Mouse (Mus musculus): Measurements from ENCODE around the gene Cma1. TPM values are rescaled to one million over a fixed set of nuclear protein-coding genes. Genes with fewer than 3 reads are reported as not detected.

Cma1 gene
- polyA plus RNA-seq, 1 experiment: not detected

DNA sequence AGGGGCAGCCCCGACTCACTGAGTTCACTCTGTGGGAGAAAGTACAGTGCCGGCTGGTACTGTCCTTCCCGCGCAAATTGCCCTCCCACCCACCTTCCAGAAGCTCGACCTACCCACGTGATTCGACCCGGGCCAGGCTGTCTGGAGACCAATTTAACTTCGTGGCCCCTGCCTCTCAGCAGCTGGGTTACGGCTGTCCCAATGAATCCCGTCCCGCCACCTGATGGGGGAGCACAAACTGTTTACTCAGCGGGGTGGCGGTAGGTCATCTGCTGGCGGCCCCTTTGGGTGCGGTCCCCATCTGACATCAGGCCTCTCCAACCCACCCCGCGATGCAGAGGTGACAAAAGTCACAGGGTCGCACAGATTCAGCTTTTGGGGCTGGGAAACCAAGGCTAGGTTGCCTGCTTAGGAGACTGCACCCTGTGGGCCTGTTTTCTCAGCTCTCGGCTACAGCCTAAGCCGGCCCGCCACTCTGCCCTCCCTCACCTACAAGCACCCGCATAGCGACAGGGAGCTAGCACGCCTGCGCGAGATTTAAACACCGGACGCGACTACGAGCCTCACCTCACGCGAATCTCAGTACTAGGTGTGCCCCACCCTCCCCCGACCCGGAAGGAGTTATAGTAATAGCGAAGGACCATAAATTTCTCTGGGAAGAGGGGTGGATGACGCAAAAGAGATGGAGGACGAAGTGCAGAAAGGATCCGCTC, 44.6 kb downstream of the Cma1 start, which contains the start of gene Sdr39u1:
Gene Sdr39u1, minus strand, starts transcription at position 593 of the 713 bp plus-strand sequence.
- 0 out of 2 replicates have a peak within 1 kb of the TSS, but pooled peaks have one; percentile 3 for H3K27ac ChIP-seq (ENCODE audit: control insufficient read depth, insufficient read depth, low read depth, low read length, poor library complexity)
- WGBS: under 1% methylated on average over 39 of the region's 39 CpGs
- H3K4me3 ChIP-seq (replicated peaks; ENCODE audit: control insufficient read depth, low read depth, low read length): peak within 1 kb of the TSS; percentile 68
- peak; percentile 71; the same call in 1 of the 2 replicates for TF ChIP-seq POLR2A (IDR thresholded peaks at IDR 0.05; ENCODE audit: borderline replicate concordance, control insufficient read depth, low read depth, low read length)
- no peak for TF ChIP-seq CTCF (IDR thresholded peaks at IDR 0.05; ENCODE audit: control insufficient read depth, insufficient read depth, low read length)
- no peaks in the 10 kb centered on the region; the same call in 1 of the 2 replicates for H3K4me1 ChIP-seq (ENCODE audit: control insufficient read depth, insufficient read depth, low read length)

DNA sequence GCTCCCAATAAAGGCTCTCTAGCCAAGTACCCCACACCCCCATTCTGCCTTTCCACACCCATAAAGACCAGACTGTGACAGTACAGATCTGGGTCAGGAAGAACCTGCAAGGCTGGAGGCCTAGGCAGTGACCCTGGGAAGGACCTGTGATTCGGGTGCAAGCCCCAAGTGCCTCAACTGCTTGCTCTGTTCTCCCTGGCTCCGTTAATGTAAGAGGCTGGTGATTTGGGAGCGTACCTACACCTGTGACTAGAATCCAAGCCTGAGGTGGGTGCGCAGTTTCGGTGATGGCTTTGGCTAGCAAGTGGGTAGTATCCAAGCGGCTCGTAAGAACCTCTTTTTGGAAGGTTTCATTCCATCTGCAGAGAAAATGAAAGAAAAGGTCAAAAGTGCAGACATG, 45.5 kb downstream of the Cma1 start:
- H3K4me1 ChIP-seq (ENCODE audit: control insufficient read depth, insufficient read depth, low read length): no peaks in the 10 kb centered on the region; the same call in 1 of the 2 replicates
- H3K4me3 ChIP-seq (replicated peaks; ENCODE audit: control insufficient read depth, low read depth, low read length): no peak overlapping the region
- no peak for TF ChIP-seq CTCF (IDR thresholded peaks at IDR 0.05; ENCODE audit: control insufficient read depth, insufficient read depth, low read length)
- no peak for TF ChIP-seq POLR2A (IDR thresholded peaks at IDR 0.05; ENCODE audit: borderline replicate concordance, control insufficient read depth, low read depth, low read length)
- WGBS: 91% methylated on average over 7 of the region's 7 CpGs
- no peak overlapping the region for H3K27ac ChIP-seq (ENCODE audit: control insufficient read depth, insufficient read depth, low read depth, low read length, poor library complexity)

DNA sequence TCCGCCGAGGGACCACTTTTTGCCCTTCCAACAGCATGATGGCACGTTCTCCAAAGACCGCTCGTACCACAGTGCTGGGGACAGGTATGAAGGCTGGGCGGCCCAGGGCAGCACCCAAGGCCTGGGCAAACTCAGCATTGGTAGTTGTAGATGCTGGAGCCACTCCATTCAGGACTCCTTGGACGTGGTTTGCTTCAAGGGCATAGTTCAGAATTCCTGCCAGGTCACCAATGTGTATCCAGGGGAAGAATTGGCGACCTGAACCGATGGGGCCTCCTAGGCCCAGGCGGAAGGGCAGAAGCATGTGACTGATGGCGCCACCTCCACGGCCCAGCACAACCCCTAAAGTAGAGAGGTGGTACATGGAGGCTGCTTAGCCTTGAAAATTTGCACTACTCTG, 46.8 kb downstream of the Cma1 start:
- Histone ChIP-seq H3K4me3 (replicated peaks; ENCODE audit: control insufficient read depth, low read depth, low read length) (no peak overlapping the region), H3K4me1 (ENCODE audit: control insufficient read depth, insufficient read depth, low read length) (no peaks in the 10 kb centered on the region; the same call in 1 of the 2 replicates), H3K27ac (ENCODE audit: control insufficient read depth, insufficient read depth, low read depth, low read length, poor library complexity) (no peak overlapping the region)
- 91% methylated on average over 12 of the region's 12 CpGs for WGBS
- TF ChIP-seq POLR2A (IDR thresholded peaks at IDR 0.05; ENCODE audit: borderline replicate concordance, control insufficient read depth, low read depth, low read length) (no peak), CTCF (IDR thresholded peaks at IDR 0.05; ENCODE audit: control insufficient read depth, insufficient read depth, low read length) (no peak)

Other genes with a start within 250 kb of the Cma1 start
- 1.1 and 5.1 TPM in 2 replicates for gene Tgm1, start 230.7 kb downstream of the Cma1 start, polyA plus RNA-seq (2011; ENCODE audit: insufficient read depth, insufficient read length, low replicate concordance, missing spikeins)
- 16.0 and 24.5 TPM in 2 replicates for gene Rabggta, start 222.4 kb downstream of the Cma1 start, polyA plus RNA-seq (2011; ENCODE audit: insufficient read depth, insufficient read length, low replicate concordance, missing spikeins)
- 24.4 and 25.9 TPM in 2 replicates for gene Dhrs1, start 199.0 kb downstream of the Cma1 start, polyA plus RNA-seq (2011; ENCODE audit: insufficient read depth, insufficient read length, low replicate concordance, missing spikeins)
- 14.3 and 14.5 TPM in 2 replicates for gene Nop9, start 199.0 kb downstream of the Cma1 start, polyA plus RNA-seq (2011; ENCODE audit: insufficient read depth, insufficient read length, low replicate concordance, missing spikeins)
- gene Cideb, start 186.2 kb downstream of the Cma1 start, polyA plus RNA-seq (2011; ENCODE audit: insufficient read depth, insufficient read length, low replicate concordance, missing spikeins): 1.6 TPM in 1 of 2 replicates, not detected in the other
- gene Ltb4r2, start 183.2 kb downstream of the Cma1 start, polyA plus RNA-seq (2011; ENCODE audit: insufficient read depth, insufficient read length, low replicate concordance, missing spikeins): 2.8 and 6.5 TPM in 2 replicates
- 34.1 and 77.0 TPM in 2 replicates for gene Ltb4r1, start 178.7 kb downstream of the Cma1 start, polyA plus RNA-seq (2011; ENCODE audit: insufficient read depth, insufficient read length, low replicate concordance, missing spikeins)
- 2.3 and 4.7 TPM in 2 replicates for gene Adcy4, start 160.6 kb downstream of the Cma1 start, polyA plus RNA-seq (2011; ENCODE audit: insufficient read depth, insufficient read length, low replicate concordance, missing spikeins)
- gene Ripk3, start 155.8 kb downstream of the Cma1 start, polyA plus RNA-seq (2011; ENCODE audit: insufficient read depth, insufficient read length, low replicate concordance, missing spikeins): 27.7 and 38.9 TPM in 2 replicates
- 4.0 and 5.6 TPM in 2 replicates for gene Nfatc4, start 121.5 kb downstream of the Cma1 start, polyA plus RNA-seq (2011; ENCODE audit: insufficient read depth, insufficient read length, low replicate concordance, missing spikeins)
- gene Nynrin, start 90.7 kb downstream of the Cma1 start, polyA plus RNA-seq (2011; ENCODE audit: insufficient read depth, insufficient read length, low replicate concordance, missing spikeins): 0.93 and 1.3 TPM in 2 replicates
- gene Cbln3, start 60.3 kb downstream of the Cma1 start, polyA plus RNA-seq (2011; ENCODE audit: insufficient read depth, insufficient read length, low replicate concordance, missing spikeins): not detected in 2 replicates
- 12.6 and 28.3 TPM in 2 replicates for gene Khnyn, start 59.7 kb downstream of the Cma1 start, polyA plus RNA-seq (2011; ENCODE audit: insufficient read depth, insufficient read length, low replicate concordance, missing spikeins)
- gene Sdr39u1, start 44.4 kb downstream of the Cma1 start, polyA plus RNA-seq (2011; ENCODE audit: insufficient read depth, insufficient read length, low replicate concordance, missing spikeins): 3.0 and 3.1 TPM in 2 replicates
- not detected in 2 replicates for gene Cma2, start 6.3 kb upstream of the Cma1 start, polyA plus RNA-seq (2011; ENCODE audit: insufficient read depth, insufficient read length, low replicate concordance, missing spikeins)
- not detected in 2 replicates for gene Mcpt1, start 73.3 kb upstream of the Cma1 start, polyA plus RNA-seq (2011; ENCODE audit: insufficient read depth, insufficient read length, low replicate concordance, missing spikeins)
- not detected in 2 replicates for gene Mcpt9, start 85.8 kb upstream of the Cma1 start, polyA plus RNA-seq (2011; ENCODE audit: insufficient read depth, insufficient read length, low replicate concordance, missing spikeins)
- gene Mcpt2, start 97.4 kb upstream of the Cma1 start, polyA plus RNA-seq (2011; ENCODE audit: insufficient read depth, insufficient read length, low replicate concordance, missing spikeins): not detected in 2 replicates
- gene Mcpt4, start 117.6 kb upstream of the Cma1 start, polyA plus RNA-seq (2011; ENCODE audit: insufficient read depth, insufficient read length, low replicate concordance, missing spikeins): not detected in 2 replicates
- gene Mcpt8, start 140.6 kb upstream of the Cma1 start, polyA plus RNA-seq (2011; ENCODE audit: insufficient read depth, insufficient read length, low replicate concordance, missing spikeins): 15.4 and 51.6 TPM in 2 replicates
- gene Ctsg, start 157.9 kb upstream of the Cma1 start, polyA plus RNA-seq (2011; ENCODE audit: insufficient read depth, insufficient read length, low replicate concordance, missing spikeins): 26.7 and 86.1 TPM in 2 replicates
- gene Gzme, start 175.9 kb upstream of the Cma1 start, polyA plus RNA-seq (2011; ENCODE audit: insufficient read depth, insufficient read length, low replicate concordance, missing spikeins): not detected in 2 replicates
- gene Gzmd, start 187.9 kb upstream of the Cma1 start, polyA plus RNA-seq (2011; ENCODE audit: insufficient read depth, insufficient read length, low replicate concordance, missing spikeins): not detected in 2 replicates
- not detected in 2 replicates for gene Gzmg, start 214.9 kb upstream of the Cma1 start, polyA plus RNA-seq (2011; ENCODE audit: insufficient read depth, insufficient read length, low replicate concordance, missing spikeins)
- gene Gzmn, start 229.9 kb upstream of the Cma1 start, polyA plus RNA-seq (2011; ENCODE audit: insufficient read depth, insufficient read length, low replicate concordance, missing spikeins): not detected in 2 replicates